Mouse (Mus musculus) bone marrow macrophage, adult 2 months (primary cell): Measurements from ENCODE around the gene Slc25a22. TPM values are rescaled to one million over a fixed set of nuclear protein-coding genes. Genes with fewer than 3 reads are reported as not detected.

Experiments
- H3K27ac ChIP-seq: 2 replicates; pipeline ENCODE4 v1.5.1; 2012; ENCODE audit warnings: low read depth, low read length; ENCODE audit not compliant: insufficient read depth
- H3K4me1 ChIP-seq: 2 replicates; pipeline ENCODE4 v1.6.1; 2012; ENCODE audit warnings: low read length; ENCODE audit not compliant: control insufficient read depth, insufficient read depth
- H3K4me3 ChIP-seq: 2 replicates; pipeline ENCODE4 v1.5.1; 2012; ENCODE audit warnings: mild to moderate bottlenecking, low read length, moderate library complexity; ENCODE audit not compliant: insufficient read depth
- CTCF ChIP-seq: IDR thresholded peaks from 2 replicates; pipeline ENCODE4 v1.5.1; 2012; ENCODE audit warnings: low read depth, mild to moderate bottlenecking, low read length, moderate library complexity
- POLR2A ChIP-seq: IDR thresholded peaks from 2 replicates; pipeline ENCODE4 v1.6.1; 2012; ENCODE audit warnings: mild to moderate bottlenecking, low read depth, low read length, borderline replicate concordance
- polyA plus RNA-seq: library from polyadenylated mRNA; stranded (reverse); fragments of >200 nt; gene quantifications from 2 replicates; pipeline ENCODE4 v1.2.4, GENCODE M21; 2012; ENCODE audit not compliant: missing spikeins, insufficient read depth, insufficient read length

Gene Slc25a22
- 21.4 and 24.8 TPM in 2 replicates for polyA plus RNA-seq

- TF ChIP-seq CTCF: peak; percentile 61
- no peak for TF ChIP-seq POLR2A
- Histone ChIP-seq H3K4me1 (peaks cover 15% of the 10 kb centered on the region), H3K4me3 (peak within 1 kb of the TSS; percentile 94), H3K27ac (peak within 1 kb of the TSS; percentile 58)
Measured at GRCm38 (mm10) chr7:141437178-141438120, at the start of gene Slc25a22. Gene Slc25a22 (minus strand): TSS chr7:141437892.

DNA sequence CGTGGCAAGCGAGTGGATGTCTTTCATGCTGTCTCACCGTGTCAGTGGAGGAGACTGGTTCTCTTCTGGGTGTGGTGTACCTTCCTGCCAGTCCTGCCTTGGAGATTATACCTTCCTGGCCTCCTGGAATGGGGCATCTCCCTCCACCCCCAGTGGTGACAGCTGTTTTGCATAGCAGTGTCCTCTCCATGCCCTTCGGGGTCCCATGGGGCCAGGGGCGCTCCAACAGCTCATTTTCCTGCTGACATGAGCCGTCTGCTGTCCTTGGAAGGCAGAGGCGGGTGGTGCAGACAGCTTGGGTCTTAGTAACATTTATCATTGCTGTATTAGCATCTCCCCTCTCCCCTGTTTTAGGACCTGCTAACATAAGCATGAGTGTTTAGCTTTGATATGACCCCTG lies 49.4 kb upstream of the Slc25a22 start:
- no peak overlapping the region for H3K27ac ChIP-seq
- TF ChIP-seq POLR2A (no peak), CTCF (no peak)
- H3K4me1 ChIP-seq: peaks cover 39% of the 10 kb centered on the region
- no peak overlapping the region for H3K4me3 ChIP-seq

DNA sequence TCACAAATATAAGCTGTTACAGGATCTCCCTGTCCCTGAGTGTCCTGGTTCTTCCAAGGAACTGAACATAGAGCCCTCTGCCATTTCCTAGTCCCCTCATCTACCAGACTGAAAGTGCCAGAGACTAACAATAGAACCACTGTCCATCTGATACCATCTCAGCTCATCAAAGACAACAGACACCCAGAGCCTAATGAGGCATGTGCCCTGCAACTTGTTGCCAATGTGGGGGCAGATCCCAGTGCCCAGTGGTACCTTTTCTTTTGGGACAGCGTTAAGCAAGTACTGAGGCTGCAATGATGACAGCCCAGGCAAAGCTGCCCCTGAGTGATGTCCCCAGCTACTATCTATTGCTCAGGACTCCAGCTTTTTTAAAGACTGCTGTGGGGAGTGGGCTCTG lies 48.5 kb upstream of the Slc25a22 start:
- H3K27ac ChIP-seq: no peak overlapping the region
- H3K4me1 ChIP-seq: peaks cover 36% of the 10 kb centered on the region

DNA sequence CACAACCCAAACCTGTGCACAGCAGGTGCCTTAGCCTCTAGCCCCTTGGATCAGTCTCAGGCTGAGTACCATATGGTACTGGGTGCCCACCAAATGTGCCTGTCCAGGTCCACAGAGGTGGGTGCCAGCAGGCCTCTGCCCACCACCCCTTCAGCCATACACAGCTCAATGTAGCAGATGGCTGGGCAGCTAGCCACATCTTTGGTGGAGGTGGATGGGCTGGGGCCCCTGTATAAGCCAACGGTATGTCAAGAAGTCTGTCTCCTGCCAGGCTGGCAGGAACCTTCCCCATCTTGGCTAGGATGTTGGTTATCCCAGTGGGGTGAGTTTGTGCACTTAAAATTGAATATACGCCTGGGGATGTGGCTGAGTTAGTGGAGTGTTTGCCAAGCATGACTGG lies 47.9 kb upstream of the Slc25a22 start:
- no peak overlapping the region for H3K27ac ChIP-seq
- peaks cover 35% of the 10 kb centered on the region for H3K4me1 ChIP-seq
- TF ChIP-seq CTCF: no peak
- no peak for TF ChIP-seq POLR2A
- H3K4me3 ChIP-seq: no peak overlapping the region

More for the DNA sequence above, 48.5 kb upstream of the Slc25a22 start:
- TF ChIP-seq POLR2A (no peak), CTCF (no peak)
- no peak overlapping the region for H3K4me3 ChIP-seq

GRCm38 (mm10) chr7:141485186-141485585 lies 47.5 kb upstream of the Slc25a22 start:
- H3K27ac ChIP-seq: no peak overlapping the region
- H3K4me1 ChIP-seq: peaks cover 35% of the 10 kb centered on the region
- no peak overlapping the region for H3K4me3 ChIP-seq
- no peak for TF ChIP-seq POLR2A
- no peak for TF ChIP-seq CTCF

DNA sequence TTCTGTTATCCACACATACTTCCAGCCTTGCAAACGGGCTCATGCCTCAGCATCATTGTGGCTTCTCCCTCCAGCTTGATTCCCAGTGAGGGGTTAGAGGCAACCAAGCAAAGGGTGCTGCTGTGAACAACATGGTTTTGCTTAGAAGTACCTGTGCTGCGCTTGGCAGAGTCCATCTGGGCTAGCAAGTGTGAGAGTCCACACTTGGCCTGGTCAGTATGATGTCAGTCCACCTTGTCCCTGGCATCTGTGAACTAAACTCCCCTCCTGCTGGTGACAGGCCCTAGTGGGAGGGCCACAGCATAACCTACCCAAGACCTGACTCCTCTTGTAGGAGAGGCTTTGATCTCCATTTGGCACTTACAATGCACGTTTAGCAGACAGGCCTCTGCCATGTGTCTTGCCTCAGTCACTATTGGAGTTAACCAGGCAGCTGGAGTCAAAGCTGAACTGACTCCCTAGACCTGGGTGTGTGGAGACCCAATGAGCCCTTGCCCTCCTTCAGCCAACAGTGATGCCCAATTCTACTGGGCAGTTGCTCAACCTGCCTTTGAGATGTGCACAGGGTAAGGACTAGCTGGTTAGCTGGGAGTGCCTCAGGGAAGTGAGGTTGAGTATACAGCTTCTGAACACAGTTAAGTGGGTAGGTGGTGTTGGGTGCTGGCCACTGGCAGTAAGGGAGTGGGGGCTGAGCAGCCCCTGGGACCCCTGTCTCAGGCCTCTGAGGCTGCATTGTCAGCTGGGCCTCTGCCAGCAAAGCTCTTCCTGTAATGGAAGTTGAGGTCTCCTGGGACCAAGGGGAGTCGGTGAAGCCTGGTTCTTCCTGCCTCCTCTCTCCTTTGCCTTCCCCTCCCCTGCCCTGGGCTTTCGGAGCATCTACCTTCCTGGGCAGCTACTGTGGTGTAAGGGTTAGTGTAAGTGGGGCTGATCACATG lies 46.8 kb upstream of the Slc25a22 start:
- H3K27ac ChIP-seq: no peak overlapping the region
- H3K4me3 ChIP-seq: no peak overlapping the region
- peaks cover 31% of the 10 kb centered on the region for H3K4me1 ChIP-seq
- TF ChIP-seq CTCF: no peak
- no peak for TF ChIP-seq POLR2A

- TF ChIP-seq CTCF: no peak
- H3K4me3 ChIP-seq: no peak overlapping the region
- peaks cover 29% of the 10 kb centered on the region for H3K4me1 ChIP-seq
- no peak overlapping the region for H3K27ac ChIP-seq
Measured at GRCm38 (mm10) chr7:141483114-141483653, 45.5 kb upstream of the Slc25a22 start.

DNA sequence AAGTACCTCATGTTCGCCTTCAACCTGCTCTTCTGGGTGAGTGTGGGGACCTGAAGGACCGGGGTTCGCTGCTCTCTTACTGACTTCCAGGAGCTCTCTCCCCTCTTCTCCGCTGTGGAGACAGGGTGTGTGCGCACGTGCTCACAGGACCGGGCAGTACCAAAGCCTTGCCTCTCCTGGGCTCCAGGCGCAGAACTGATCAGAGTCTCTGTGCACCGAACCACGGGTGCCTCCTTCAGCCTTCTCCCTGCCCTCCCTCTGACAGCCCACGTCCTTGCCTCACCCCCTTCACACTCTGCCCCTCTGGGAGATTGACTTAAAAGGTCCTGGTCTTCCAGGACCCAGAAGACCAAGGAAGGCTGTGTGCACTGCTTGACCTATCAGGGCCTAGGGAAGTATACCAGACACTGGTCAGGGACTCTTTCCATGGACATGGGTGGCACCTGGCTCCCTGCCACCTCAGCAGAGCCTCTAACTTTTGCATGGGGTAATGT lies 44.9 kb upstream of the Slc25a22 start:
- H3K4me3 ChIP-seq: no peak overlapping the region
- TF ChIP-seq POLR2A: no peak
- no peak for TF ChIP-seq CTCF
- no peak overlapping the region for H3K27ac ChIP-seq
- peaks cover 29% of the 10 kb centered on the region for H3K4me1 ChIP-seq
